ENCODE assay signal across 8 mouse cellular contexts in genomic region chr2:181581402-181582120, GRCm38 (mm10). TPM values are rescaled to one million over a fixed set of nuclear protein-coding genes. Genes with fewer than 3 reads are reported as not detected.
A peak's percentile ranks its signal among the peaks of the same experiment; 100 is the strongest.
DNase-seq lines count a peak whose midpoint lies in the region; ATAC-seq and TF ChIP-seq lines count a peak whose summit lies in the region.

No protein-coding gene starts in this region.

- under 1% methylated on average over 49 of the region's 49 CpGs for WGBS in forebrain, embryonic 14.5 days
- WGBS in liver, embryonic 16.5 days (ENCODE audit: insufficient replicate concordance) = under 1% methylated on average over 49 of the region's 49 CpGs
- WGBS in neural tube, embryonic 11.5 days = under 1% methylated on average over 49 of the region's 49 CpGs

- no peak for TF ChIP-seq POLR2A in testis, adult 2 months (IDR thresholded peaks at IDR 0.05; ENCODE audit: control insufficient read depth, low read depth, low read length)

- H3K27me3 ChIP-seq in forebrain, embryonic 14.5 days (replicated peaks; ENCODE audit: control insufficient read depth, insufficient read depth, low read length) = no peaks in the 10 kb centered on the region
- no peaks in the 10 kb centered on the region for H3K27me3 ChIP-seq in liver, embryonic 16.5 days (ENCODE audit: control insufficient read depth, insufficient read depth, low read depth, low read length)
- H3K27me3 ChIP-seq in neural tube, embryonic 11.5 days (ENCODE audit: control insufficient read depth, insufficient read depth, low read length) = no peaks in the 10 kb centered on the region
- H3K27me3 ChIP-seq in testis, adult 2 months (ENCODE audit: control insufficient read depth, insufficient read depth, low read length) = no peaks in the 10 kb centered on the region

- peak overlapping the region; percentile 97 for H3K4me2 ChIP-seq in forebrain, embryonic 14.5 days (ENCODE audit: low read length)
- peak overlapping the region; percentile 96 for H3K4me2 ChIP-seq in liver, embryonic 16.5 days (ENCODE audit: low read depth, low read length)
- peak overlapping the region; percentile 97 for H3K4me2 ChIP-seq in neural tube, embryonic 11.5 days (ENCODE audit: low read depth)

- H3K4me1 ChIP-seq in ES-E14 (ENCODE audit: control insufficient read depth in 2 of 2, insufficient read depth in 2 of 2, low read length in 2 of 2, poor library complexity in 1 of 2) = no peaks in the 10 kb centered on the region
- H3K4me1 ChIP-seq in forebrain, embryonic 14.5 days (ENCODE audit: control insufficient read depth, insufficient read depth, low read length) = peaks cover 6% of the 10 kb centered on the region
- H3K4me1 ChIP-seq in liver, embryonic 16.5 days (ENCODE audit: control insufficient read depth, low read depth, low read length) = peaks cover 51% of the 10 kb centered on the region
- H3K4me1 ChIP-seq in neural tube, embryonic 11.5 days (ENCODE audit: control insufficient read depth, insufficient read depth, low read length) = 0 out of 2 replicates have a peak, but pooled peaks cover 12% of the 10 kb centered on the region
- peaks cover 13% of the 10 kb centered on the region for H3K4me1 ChIP-seq in testis, adult 2 months (ENCODE audit: control insufficient read depth, insufficient read depth, low read length)

- peak overlapping the region; percentile 75 for H3K9ac ChIP-seq in ES-E14 (ENCODE audit: insufficient read depth, low read depth, low read length, poor library complexity, severe bottlenecking)
- peak overlapping the region; percentile 73 for H3K9ac ChIP-seq in forebrain, embryonic 14.5 days (ENCODE audit: low read length)
- peak overlapping the region; percentile 85 for H3K9ac ChIP-seq in liver, embryonic 16.5 days (ENCODE audit: low read depth, low read length)
- peak overlapping the region; percentile 73 for H3K9ac ChIP-seq in neural tube, embryonic 11.5 days (ENCODE audit: low read length)

- in situ Hi-C loops in ES-E14 (cut with MboI; ENCODE audit: low sequenced_read_pairs in 2 of 2, unreplicated experiment in 2 of 2) = no loop called here

- ATAC-seq in forebrain, embryonic 14.5 days = peak; percentile 85
- peak; percentile 80 for ATAC-seq in liver, embryonic 16.5 days (ENCODE audit: low read depth)
- ATAC-seq in neural tube, embryonic 11.5 days (ENCODE audit: insufficient read depth, low FRiP score, low TSS enrichment) = peak; percentile 82

- H3K4me3 ChIP-seq in ES-E14 (ENCODE audit: insufficient read depth in 1 of 2, low read depth in 1 of 2, low read length in 2 of 2, poor library complexity in 1 of 2, severe bottlenecking in 1 of 2) = peak overlapping the region; percentile 74 to 90
- peak overlapping the region; percentile 60 for H3K4me3 ChIP-seq in forebrain, embryonic 14.5 days (ENCODE audit: low read depth, low read length)
- H3K4me3 ChIP-seq in liver, embryonic 16.5 days (ENCODE audit: low read depth, low read length) = peak overlapping the region; percentile 79
- peak overlapping the region; percentile 72 for H3K4me3 ChIP-seq in neural tube, embryonic 11.5 days (ENCODE audit: low read depth, low read length)
- peak overlapping the region; percentile 78 for H3K4me3 ChIP-seq in testis, adult 2 months (ENCODE audit: control insufficient read depth, low read depth, low read length)

- TF ChIP-seq CTCF in testis, adult 2 months (IDR thresholded peaks at IDR 0.05; ENCODE audit: control insufficient read depth, insufficient read depth, insufficient replicate concordance, low read depth, low read length) = no peak

- intact Hi-C loops in heart, postnatal 14 days (cut with DNase I) = loop anchor here (2.0 to 5.0 kb wide), 2 partner anchors 61 to 189 kb away; partner anchors contain the start of gene Dnajc5

- H3K9me3 ChIP-seq in ES-E14 (ENCODE audit: control insufficient read depth, insufficient read depth, low read depth, low read length) = no peaks in the 10 kb centered on the region
- no peaks in the 10 kb centered on the region for H3K9me3 ChIP-seq in forebrain, embryonic 14.5 days (replicated peaks; ENCODE audit: control insufficient read depth, low read length)
- no peaks in the 10 kb centered on the region for H3K9me3 ChIP-seq in liver, embryonic 16.5 days (replicated peaks; ENCODE audit: control insufficient read depth, low read length)
- no peaks in the 10 kb centered on the region for H3K9me3 ChIP-seq in neural tube, embryonic 11.5 days (ENCODE audit: control insufficient read depth, low read length)

- H3K36me3 ChIP-seq in ES-E14 (ENCODE audit: control insufficient read depth, insufficient read depth, low read length, poor library complexity, severe bottlenecking) = peaks cover 14% of the 10 kb centered on the region
- peaks cover 34% of the 10 kb centered on the region for H3K36me3 ChIP-seq in forebrain, embryonic 14.5 days (ENCODE audit: control insufficient read depth, insufficient read depth, low read length)
- peaks cover under 1% of the 10 kb centered on the region; the same call in 1 of the 2 replicates for H3K36me3 ChIP-seq in liver, embryonic 16.5 days (ENCODE audit: control insufficient read depth, insufficient read depth)
- peaks cover 10% of the 10 kb centered on the region for H3K36me3 ChIP-seq in neural tube, embryonic 11.5 days (ENCODE audit: control insufficient read depth, insufficient read depth, low read length)
- H3K36me3 ChIP-seq in testis, adult 2 months (ENCODE audit: control insufficient read depth, insufficient read depth, low read length) = peaks cover 1% of the 10 kb centered on the region

- H3K27ac ChIP-seq in ES-E14 (ENCODE audit: insufficient read depth, low read depth, low read length, poor library complexity, severe bottlenecking) = peak overlapping the region; percentile 48
- H3K27ac ChIP-seq in forebrain, embryonic 14.5 days (ENCODE audit: low read depth, low read length) = peak overlapping the region; percentile 81
- peak overlapping the region; percentile 90 for H3K27ac ChIP-seq in liver, embryonic 16.5 days (ENCODE audit: low read length)
- H3K27ac ChIP-seq in neural tube, embryonic 11.5 days (ENCODE audit: low read depth, low read length) = peak overlapping the region; percentile 75
- peak overlapping the region; percentile 24 for H3K27ac ChIP-seq in testis, adult 2 months (ENCODE audit: control insufficient read depth, insufficient read depth, low read depth, low read length)

- DNase-seq in ES-E14 (ENCODE audit: low read depth, low spot score) = no peak
- DNase-seq in cerebellum, adult 18-20 months = peak; percentile 90
- DNase-seq in forebrain, embryonic 14.5 days (ENCODE audit: low spot score) = peak; percentile 84
- DNase-seq in heart, postnatal 14 days = peak; percentile 87 to 90
- DNase-seq in layer of hippocampus, adult 11-12 months (ENCODE audit: low spot score) = peak; percentile 88
- DNase-seq in neural tube, embryonic 11.5 days (ENCODE audit: low spot score) = peak; percentile 84

TF ChIP-seq in ES-E14, 5 proteins besides CTCF, POLR2A, EP300 and RAD21:
- no peak for TF ChIP-seq CHD2 (IDR thresholded peaks at IDR 0.05; ENCODE audit: low read depth, low read length)
- peak; percentile 90 for TF ChIP-seq HCFC1 (IDR thresholded peaks at IDR 0.05; ENCODE audit: borderline replicate concordance, insufficient read depth, low read length)

RNA-seq across cellular contexts. Expression of gene Uckl1, which starts 3.1 kb away (rescaled TPM):
- 24.0 and 34.5 TPM in 2 replicates for total RNA-seq in ES-E14 (2012; rRNA removed)
- 60.0 and 73.5 TPM in 2 replicates for polyA plus RNA-seq in forebrain, embryonic 14.5 days (2014; fragmentation: Nextera tagmentation; extraction: Ambion mirVana)
- total RNA-seq in heart, postnatal 14 days (2021) = 10 to 100 TPM; 41.0 to 47.0 TPM
- polyA plus RNA-seq in liver, embryonic 16.5 days (2015; fragmentation: Nextera tagmentation; extraction: Ambion mirVana) = 21.0 and 23.6 TPM in 2 replicates
- polyA plus RNA-seq in neural tube, embryonic 11.5 days (2014; fragmentation: Nextera tagmentation; extraction: Ambion mirVana) = 51.8 and 52.2 TPM in 2 replicates
- 44.4 and 44.5 TPM in 2 replicates for polyA plus RNA-seq in testis, adult 2 months (2012; rRNA removed)

RNA-seq across cellular contexts. Expression of gene Prpf6, which starts 10.1 kb away (rescaled TPM):
- total RNA-seq in ES-E14 (2012; rRNA removed) = 58.7 and 67.8 TPM in 2 replicates
- polyA plus RNA-seq in forebrain, embryonic 14.5 days (2014; fragmentation: Nextera tagmentation; extraction: Ambion mirVana) = 57.2 and 62.3 TPM in 2 replicates
- 10 to 100 TPM; 30.9 to 37.1 TPM for total RNA-seq in heart, postnatal 14 days (2021)
- 24.2 and 25.0 TPM in 2 replicates for polyA plus RNA-seq in liver, embryonic 16.5 days (2015; fragmentation: Nextera tagmentation; extraction: Ambion mirVana)
- 74.8 and 85.1 TPM in 2 replicates for polyA plus RNA-seq in neural tube, embryonic 11.5 days (2014; fragmentation: Nextera tagmentation; extraction: Ambion mirVana)
- polyA plus RNA-seq in testis, adult 2 months (2012; rRNA removed) = 19.5 and 20.1 TPM in 2 replicates

RNA-seq across cellular contexts. Expression of gene Zfp512b, which starts 11.0 kb away (rescaled TPM):
- 38.2 and 50.7 TPM in 2 replicates for total RNA-seq in ES-E14 (2012; rRNA removed)
- 30.5 and 38.6 TPM in 2 replicates for polyA plus RNA-seq in forebrain, embryonic 14.5 days (2014; fragmentation: Nextera tagmentation; extraction: Ambion mirVana)
- total RNA-seq in heart, postnatal 14 days (2021) = 10 to 100 TPM; 20.4 to 27.3 TPM
- 6.2 and 7.6 TPM in 2 replicates for polyA plus RNA-seq in liver, embryonic 16.5 days (2015; fragmentation: Nextera tagmentation; extraction: Ambion mirVana)
- 38.1 and 39.5 TPM in 2 replicates for polyA plus RNA-seq in neural tube, embryonic 11.5 days (2014; fragmentation: Nextera tagmentation; extraction: Ambion mirVana)
- 83.2 and 90.6 TPM in 2 replicates for polyA plus RNA-seq in testis, adult 2 months (2012; rRNA removed)

RNA-seq across cellular contexts. Expression of gene Samd10, which starts 17.5 kb away (rescaled TPM):
- 3.4 TPM in 2 replicates for total RNA-seq in ES-E14 (2012; rRNA removed)
- polyA plus RNA-seq in forebrain, embryonic 14.5 days (2014; fragmentation: Nextera tagmentation; extraction: Ambion mirVana) = 140 and 145 TPM in 2 replicates
- total RNA-seq in heart, postnatal 14 days (2021) = 1 to 10 TPM; 1.8 to 2.1 TPM
- polyA plus RNA-seq in liver, embryonic 16.5 days (2015; fragmentation: Nextera tagmentation; extraction: Ambion mirVana) = 1.7 and 2.3 TPM in 2 replicates
- polyA plus RNA-seq in neural tube, embryonic 11.5 days (2014; fragmentation: Nextera tagmentation; extraction: Ambion mirVana) = 74.6 and 90.1 TPM in 2 replicates
- 61.7 and 61.8 TPM in 2 replicates for polyA plus RNA-seq in testis, adult 2 months (2012; rRNA removed)

Comparison
In these comparisons a context has a peak if more than half of its experiments do, and no peak if none do; other contexts are left out.
1. H3K27ac ChIP-seq: peak in every context shown above with its lines; median percentile 90 in liver, embryonic 16.5 days; 81 in forebrain, embryonic 14.5 days; 75 in neural tube, embryonic 11.5 days; 48 in ES-E14; 24 in testis, adult 2 months.